Mouse (Mus musculus): ENCODE measurements around the gene Gatad2a. TPM values are rescaled to one million over a fixed set of nuclear protein-coding genes. Genes with fewer than 3 reads are reported as not detected.

Gatad2a gene
- polyA plus RNA-seq, 1 experiment from 2014 or later: 18.9 TPM

Other genes with a start within 250 kb of the Gatad2a start
- gene Zfp963, start 246.4 kb downstream of the Gatad2a start, polyA plus RNA-seq (2015; fragmentation: Nextera tagmentation; extraction: Ambion mirVana): 2.9 and 3.1 TPM in 2 replicates
- 0.79 TPM in 1 of 2 replicates, not detected in the other for gene Gm20422, start 221.5 kb downstream of the Gatad2a start, polyA plus RNA-seq (2015; fragmentation: Nextera tagmentation; extraction: Ambion mirVana)
- gene Atp13a1, start 205.2 kb downstream of the Gatad2a start, polyA plus RNA-seq (2015; fragmentation: Nextera tagmentation; extraction: Ambion mirVana): 18.6 and 20.9 TPM in 2 replicates
- gene Zfp866, start 205.2 kb downstream of the Gatad2a start, polyA plus RNA-seq (2015; fragmentation: Nextera tagmentation; extraction: Ambion mirVana): 7.7 and 8.6 TPM in 2 replicates
- 5.0 and 7.0 TPM in 2 replicates for gene Gmip, start 187.7 kb downstream of the Gatad2a start, polyA plus RNA-seq (2015; fragmentation: Nextera tagmentation; extraction: Ambion mirVana)
- gene Lpar2, start 174.0 kb downstream of the Gatad2a start, polyA plus RNA-seq (2015; fragmentation: Nextera tagmentation; extraction: Ambion mirVana): 0.05 and 0.07 TPM in 2 replicates
- 1.8 and 2.0 TPM in 2 replicates for gene Pbx4, start 163.9 kb downstream of the Gatad2a start, polyA plus RNA-seq (2015; fragmentation: Nextera tagmentation; extraction: Ambion mirVana)
- gene Cilp2, start 108.7 kb downstream of the Gatad2a start, polyA plus RNA-seq (2015; fragmentation: Nextera tagmentation; extraction: Ambion mirVana): not detected in 2 replicates
- gene Tssk6, start 94.2 kb downstream of the Gatad2a start, polyA plus RNA-seq (2015; fragmentation: Nextera tagmentation; extraction: Ambion mirVana): 1.1 and 1.6 TPM in 2 replicates
- 103 and 104 TPM in 2 replicates for gene Ndufa13, start 93.8 kb downstream of the Gatad2a start, polyA plus RNA-seq (2015; fragmentation: Nextera tagmentation; extraction: Ambion mirVana)
- 0.63 and 0.77 TPM in 2 replicates for gene Yjefn3, start 93.7 kb downstream of the Gatad2a start, polyA plus RNA-seq (2015; fragmentation: Nextera tagmentation; extraction: Ambion mirVana)
- gene Mau2, start 46.4 kb upstream of the Gatad2a start, polyA plus RNA-seq (2015; fragmentation: Nextera tagmentation; extraction: Ambion mirVana): 21.7 and 22.6 TPM in 2 replicates
- 14.7 and 14.9 TPM in 2 replicates for gene Sugp1, start 46.4 kb upstream of the Gatad2a start, polyA plus RNA-seq (2015; fragmentation: Nextera tagmentation; extraction: Ambion mirVana)
- gene Tm6sf2, start 76.5 kb upstream of the Gatad2a start, polyA plus RNA-seq (2015; fragmentation: Nextera tagmentation; extraction: Ambion mirVana): 1.8 and 3.0 TPM in 2 replicates
- 0.04 TPM in 1 of 2 replicates, not detected in the other for gene Hapln4, start 87.1 kb upstream of the Gatad2a start, polyA plus RNA-seq (2015; fragmentation: Nextera tagmentation; extraction: Ambion mirVana)
- 0.04 TPM in 1 of 2 replicates, not detected in the other for gene Ncan, start 124.5 kb upstream of the Gatad2a start, polyA plus RNA-seq (2015; fragmentation: Nextera tagmentation; extraction: Ambion mirVana)
- gene Nr2c2ap, start 134.9 kb upstream of the Gatad2a start, polyA plus RNA-seq (2015; fragmentation: Nextera tagmentation; extraction: Ambion mirVana): 12.6 and 13.2 TPM in 2 replicates
- 7.4 TPM in 2 replicates for gene Rfxank, start 142.8 kb upstream of the Gatad2a start, polyA plus RNA-seq (2015; fragmentation: Nextera tagmentation; extraction: Ambion mirVana)
- 21.4 and 23.4 TPM in 2 replicates for gene Borcs8, start 143.1 kb upstream of the Gatad2a start, polyA plus RNA-seq (2015; fragmentation: Nextera tagmentation; extraction: Ambion mirVana)
- not detected in 2 replicates for gene Mef2b, start 143.3 kb upstream of the Gatad2a start, polyA plus RNA-seq (2015; fragmentation: Nextera tagmentation; extraction: Ambion mirVana)
- 26.8 and 28.4 TPM in 2 replicates for gene Tmem161a, start 176.0 kb upstream of the Gatad2a start, polyA plus RNA-seq (2015; fragmentation: Nextera tagmentation; extraction: Ambion mirVana)
- gene Slc25a42, start 215.9 kb upstream of the Gatad2a start, polyA plus RNA-seq (2015; fragmentation: Nextera tagmentation; extraction: Ambion mirVana): 8.4 and 12.0 TPM in 2 replicates
- gene Sugp2, start 237.8 kb upstream of the Gatad2a start, polyA plus RNA-seq (2015; fragmentation: Nextera tagmentation; extraction: Ambion mirVana): 10.8 and 11.9 TPM in 2 replicates
- 12.1 and 12.7 TPM in 2 replicates for gene Armc6, start 238.1 kb upstream of the Gatad2a start, polyA plus RNA-seq (2015; fragmentation: Nextera tagmentation; extraction: Ambion mirVana)

All from liver, embryonic 16.5 days (tissue).